Mouse (Mus musculus): ENCODE measurements around the gene Tmem211. TPM values are rescaled to one million over a fixed set of nuclear protein-coding genes. Genes with fewer than 3 reads are reported as not detected.

Gene Tmem211
- total and polyA plus RNA-seq, 3 experiments, result not detected

GRCm38 (mm10) chr5:113265637-113266036 lies 38.9 kb downstream of the Tmem211 start:
- TF ChIP-seq TBP (IDR thresholded peaks at IDR 0.05; ENCODE audit: low read depth, low read length) (no peak), GABPA (IDR thresholded peaks at IDR 0.05; ENCODE audit: low read depth, low read length) (no peak), KAT2A (conservative IDR thresholded peaks at IDR 0.05; ENCODE audit: low read depth, low read length) (no peak), SIN3A (IDR thresholded peaks at IDR 0.05; ENCODE audit: low read length) (no peak), ELF1 (IDR thresholded peaks at IDR 0.05; ENCODE audit: low read depth, low read length) (no peak), RAD21 (IDR thresholded peaks at IDR 0.05; ENCODE audit: low read depth, low read length) (no peak), JUND (IDR thresholded peaks at IDR 0.05; ENCODE audit: low read depth, low read length) (no peak), NELFE (IDR thresholded peaks at IDR 0.05; ENCODE audit: low read depth, low read length) (no peak), MXI1 (IDR thresholded peaks at IDR 0.05; ENCODE audit: low read depth, low read length) (no peak), MAFK (IDR thresholded peaks at IDR 0.05; ENCODE audit: borderline replicate concordance, low read depth, low read length) (no peak), ETS1 (IDR thresholded peaks at IDR 0.05; ENCODE audit: low read depth, low read length) (no peak), E2F4 (IDR thresholded peaks at IDR 0.05; ENCODE audit: borderline replicate concordance, low read depth, low read length) (no peak)
- H3K79me2 ChIP-seq (ENCODE audit: control insufficient read depth, insufficient read depth, low read length, poor library complexity), result no peaks in the 10 kb centered on the region
- H3K9ac ChIP-seq (ENCODE audit: control insufficient read depth, low read depth, low read length, poor library complexity, severe bottlenecking), result no peak overlapping the region
- H3K36me3 ChIP-seq (ENCODE audit: control insufficient read depth in 1 of 2, insufficient read depth in 2 of 2, low read length in 2 of 2), result no peaks in the 10 kb centered on the region
- H3K27me3 ChIP-seq (ENCODE audit: control insufficient read depth in 1 of 2, insufficient read depth in 2 of 2, low read length in 2 of 2), result no peaks in the 10 kb centered on the region
- H3K27ac ChIP-seq (ENCODE audit: control insufficient read depth, low read depth, low read length), result no peak overlapping the region
- H3K9me3 ChIP-seq (replicated peaks; ENCODE audit: insufficient read depth, low read length), result no peaks in the 10 kb centered on the region
- no peak overlapping the region for H3K4me3 ChIP-seq (ENCODE audit: control insufficient read depth in 1 of 2, insufficient read depth in 1 of 2, low read depth in 2 of 2, low read length in 2 of 2)
- no peaks in the 10 kb centered on the region for H3K4me1 ChIP-seq (ENCODE audit: control insufficient read depth in 1 of 2, insufficient read depth in 2 of 2, low read length in 2 of 2)
- no peak for DNase-seq (ENCODE audit: low read depth, low spot score)

- TF ChIP-seq POLR2AphosphoS2 (IDR thresholded peaks at IDR 0.05; ENCODE audit: low read length) (no peak), MAX (IDR thresholded peaks at IDR 0.05; ENCODE audit: low read length) (no peak), ZKSCAN1 (IDR thresholded peaks at IDR 0.05; ENCODE audit: low read depth, low read length) (no peak), POLR2A (IDR thresholded peaks at IDR 0.05; ENCODE audit: control insufficient read depth in 1 of 2, insufficient read depth in 1 of 2, low read depth in 1 of 2, low read length in 2 of 2, poor library complexity in 1 of 2) (no peak), ZMIZ1 (IDR thresholded peaks at IDR 0.05; ENCODE audit: low read depth, low read length) (no peak), JUND (IDR thresholded peaks at IDR 0.05; ENCODE audit: low read depth, low read length) (no peak), RCOR1 (IDR thresholded peaks at IDR 0.05; ENCODE audit: low read depth, low read length) (no peak), EP300 (IDR thresholded peaks at IDR 0.05; ENCODE audit: low read depth in 1 of 2, low read length in 2 of 2) (no peak), SIN3A (IDR thresholded peaks at IDR 0.05; ENCODE audit: low read length) (no peak), HCFC1 (IDR thresholded peaks at IDR 0.05; ENCODE audit: low read depth, low read length) (no peak), USF2 (IDR thresholded peaks at IDR 0.05; ENCODE audit: borderline replicate concordance in 1 of 2, insufficient read depth in 1 of 2, low read depth in 1 of 2, low read length in 2 of 2) (no peak), NELFE (IDR thresholded peaks at IDR 0.05; ENCODE audit: low read depth, low read length) (no peak), ZNF384 (IDR thresholded peaks at IDR 0.05; ENCODE audit: low read depth, low read length) (no peak), MAFK (IDR thresholded peaks at IDR 0.05; ENCODE audit: borderline replicate concordance, low read depth, low read length) (no peak), USF1 (IDR thresholded peaks at IDR 0.05; ENCODE audit: low read depth, low read length) (no peak), MYC (IDR thresholded peaks at IDR 0.05; ENCODE audit: low read depth, low read length) (no peak), CTCF (IDR thresholded peaks at IDR 0.05 in 2 of 3, conservative IDR thresholded peaks at IDR 0.05 in 1 of 3; ENCODE audit: control insufficient read depth in 1 of 3, insufficient read depth in 1 of 3, low read depth in 2 of 3, low read length in 3 of 3, poor library complexity in 1 of 3, severe bottlenecking in 1 of 3) (no peak), KAT2A (conservative IDR thresholded peaks at IDR 0.05; ENCODE audit: low read depth, low read length) (no peak), MXI1 (IDR thresholded peaks at IDR 0.05; ENCODE audit: low read depth, low read length) (no peak), ELF1 (IDR thresholded peaks at IDR 0.05; ENCODE audit: low read depth, low read length) (no peak)
- no peak overlapping the region for H3K9ac ChIP-seq (ENCODE audit: control insufficient read depth, low read depth, low read length, poor library complexity, severe bottlenecking)
- no peaks in the 10 kb centered on the region for H3K36me3 ChIP-seq (ENCODE audit: control insufficient read depth in 1 of 2, insufficient read depth in 2 of 2, low read length in 2 of 2)
- no peak for DNase-seq (ENCODE audit: low read depth, low spot score)
- no peak overlapping the region for H3K27ac ChIP-seq (ENCODE audit: control insufficient read depth, low read depth, low read length)
- no peak overlapping the region for H3K4me3 ChIP-seq (ENCODE audit: control insufficient read depth in 1 of 2, insufficient read depth in 1 of 2, low read depth in 2 of 2, low read length in 2 of 2)
- H3K9me3 ChIP-seq (replicated peaks; ENCODE audit: insufficient read depth, low read length), result no peaks in the 10 kb centered on the region
- no peaks in the 10 kb centered on the region for H3K4me1 ChIP-seq (ENCODE audit: control insufficient read depth in 1 of 2, insufficient read depth in 2 of 2, low read length in 2 of 2)
- H3K27me3 ChIP-seq (ENCODE audit: control insufficient read depth in 1 of 2, insufficient read depth in 2 of 2, low read length in 2 of 2), result no peaks in the 10 kb centered on the region
- no peaks in the 10 kb centered on the region for H3K79me2 ChIP-seq (ENCODE audit: control insufficient read depth, insufficient read depth, low read length, poor library complexity)
These were observed 41.5 kb downstream of the Tmem211 start for GRCm38 (mm10) chr5:113268246-113268645.

Data from MEL (cell line).